Mouse (Mus musculus) thymus, postnatal 25 days (tissue): Measurements from ENCODE around the gene Npw.

Experiments used
- DNase-seq: peaks from one replicate; pipeline ENCODE4 v3.0.0; 2022

The Npw gene

GRCm38 (mm10) chr17:24658017-24658758 lies at the start of gene Npw:
TSS of gene Npw (minus strand) at chr17:24658457.
- no peak for DNase-seq

- DNase-seq: no peak
Observed at GRCm38 (mm10) chr17:24707801-24708425, 49.7 kb upstream of the Npw start.

- DNase-seq: peak; percentile 93
Observed at GRCm38 (mm10) chr17:24706982-24707800, 48.9 kb upstream of the Npw start, which contains the start of gene Tbl3. TSS of gene Tbl3 (minus strand) at chr17:24707660.

GRCm38 (mm10) chr17:24705821-24706220 lies 47.6 kb upstream of the Npw start:
- DNase-seq: no peak

GRCm38 (mm10) chr17:24701251-24701650 lies 43.0 kb upstream of the Npw start:
- DNase-seq: no peak

- DNase-seq: no peak
Observed at GRCm38 (mm10) chr17:24699473-24699872, 41.2 kb upstream of the Npw start.

GRCm38 (mm10) chr17:24698715-24699114 lies 40.5 kb upstream of the Npw start:
- no peak for DNase-seq

GRCm38 (mm10) chr17:24697985-24698384 lies 39.7 kb upstream of the Npw start:
- peak; percentile 28 for DNase-seq

- DNase-seq: peak; percentile 88
Observed at GRCm38 (mm10) chr17:24696011-24696697, 37.9 kb upstream of the Npw start, which contains the start of the genes Gfer and Noxo1. TSS of gene Gfer (minus strand) at chr17:24696156. TSS of gene Noxo1 (plus strand) at chr17:24696234.

- no peak for DNase-seq
Observed at GRCm38 (mm10) chr17:24695326-24696010, 37.2 kb upstream of the Npw start.

GRCm38 (mm10) chr17:24692385-24692784 lies 34.1 kb upstream of the Npw start:
- no peak for DNase-seq

- no peak for DNase-seq
Observed at GRCm38 (mm10) chr17:24689251-24690081, 31.2 kb upstream of the Npw start, which contains the start of gene Syngr3. TSS of gene Syngr3 (minus strand) at chr17:24689955.

GRCm38 (mm10) chr17:24687599-24687998 lies 29.3 kb upstream of the Npw start:
- DNase-seq: no peak

- DNase-seq: peak; percentile 70
Observed at GRCm38 (mm10) chr17:24687146-24687595, 28.9 kb upstream of the Npw start.

GRCm38 (mm10) chr17:24686514-24686913 lies 28.3 kb upstream of the Npw start:
- peak; percentile 42 for DNase-seq

GRCm38 (mm10) chr17:24677500-24678080 lies 19.3 kb upstream of the Npw start:
- DNase-seq: no peak

- DNase-seq: no peak
Observed at GRCm38 (mm10) chr17:24676877-24677276, 18.6 kb upstream of the Npw start.

GRCm38 (mm10) chr17:24676187-24676586 lies 17.9 kb upstream of the Npw start:
- DNase-seq: peak; percentile 74

- DNase-seq: no peak
Observed at GRCm38 (mm10) chr17:24674277-24674676, 16.0 kb upstream of the Npw start.

GRCm38 (mm10) chr17:24672141-24672540 lies 13.9 kb upstream of the Npw start:
- no peak for DNase-seq

- DNase-seq: no peak
Observed at GRCm38 (mm10) chr17:24671346-24671745, 13.1 kb upstream of the Npw start.
